Mouse (Mus musculus) midbrain, postnatal 0 days (tissue): ENCODE measurements around the gene Hsf2. TPM values are rescaled to one million over a fixed set of nuclear protein-coding genes. Genes with fewer than 3 reads are reported as not detected.
"Not testable (repeated sequence)": the region's sequence is repeated elsewhere in the genome, so short reads cannot be mapped to it uniquely, and the experiment has no call there.

Experiments
- ATAC-seq: fragments of 200-750 bp; cut with Nextera tagmentation; 2 replicates; pipeline ENCODE4 v1.8.0; 2017; ENCODE audit warnings: moderate number of reproducible peaks, mild to moderate bottlenecking, moderate TSS enrichment, moderate library complexity; ENCODE audit not compliant: low FRiP score
- DNase-seq: peaks from one replicate; pipeline ENCODE4 v3.0.0-alpha.2; 2015; ENCODE audit warnings: low spot score
- H3K27ac ChIP-seq: fragments of 300-500 bp; sonication (generic); 2 replicates; pipeline ENCODE4 v1.5.1; 2014; ENCODE audit warnings: low read depth, mild to moderate bottlenecking, low read length, mixed read lengths
- H3K27me3 ChIP-seq: fragments of 300-500 bp; sonication (generic); 2 replicates; pipeline ENCODE4 v1.6.1; 2014; ENCODE audit warnings: low read length, control low read depth, mixed read lengths; ENCODE audit not compliant: insufficient read depth
- H3K36me3 ChIP-seq: fragments of 300-500 bp; sonication (generic); 2 replicates; pipeline ENCODE4 v1.6.1; 2014; ENCODE audit warnings: low read length, control low read depth, mixed read lengths; ENCODE audit not compliant: insufficient read depth
- H3K4me1 ChIP-seq: fragments of 300-500 bp; sonication (generic); 2 replicates; pipeline ENCODE4 v1.6.1; 2014; ENCODE audit warnings: mild to moderate bottlenecking, control low read depth, antibody characterized with exemption, low read length, mixed read lengths; ENCODE audit not compliant: insufficient read depth
- H3K4me2 ChIP-seq: fragments of 300-500 bp; sonication (generic); 2 replicates; pipeline ENCODE4 v1.6.1; 2014; ENCODE audit warnings: low read depth, mild to moderate bottlenecking, low read length, mixed read lengths; ENCODE audit not compliant: poor library complexity, severe bottlenecking
- H3K4me3 ChIP-seq: fragments of 300-500 bp; sonication (generic); 2 replicates; pipeline ENCODE4 v1.5.1; 2014; ENCODE audit warnings: low read depth, mild to moderate bottlenecking, low read length, moderate library complexity
- H3K9ac ChIP-seq: fragments of 300-500 bp; sonication (generic); replicated peaks from 2 replicates; pipeline ENCODE4 v1.6.1; 2014; ENCODE audit warnings: mild to moderate bottlenecking, low read length, moderate library complexity, mixed read lengths; ENCODE audit not compliant: poor library complexity, severe bottlenecking
- H3K9me3 ChIP-seq: fragments of 300-500 bp; sonication (generic); 2 replicates; pipeline ENCODE4 v1.6.1; 2016; ENCODE audit warnings: low read length, control low read depth
- CTCF ChIP-seq: IDR thresholded peaks from 2 replicates; pipeline ENCODE4 v1.5.1; 2016; ENCODE audit warnings: antibody characterized with exemption, mild to moderate bottlenecking
- WGBS: fragments of 180-500 bp; shearing (Covaris S2); extraction: QIAGEN DNeasy Blood & Tissue Kit; methylation state at CpG from one replicate; pipeline ENCODE4 v1.1.7; 2014; 5-methylcytosine and 5-hydroxymethylcytosine counted together
- polyA plus RNA-seq: library from polyadenylated mRNA; unstranded; fragments of >200 nt; fragmentation: Nextera tagmentation; extraction: Ambion mirVana; gene quantifications from 2 replicates; pipeline ENCODE4 v1.2.1, GENCODE M21; 2015
- total RNA-seq: library from RNA; depleted of rRNA; stranded (reverse); fragments of >200 nt; gene quantifications from 2 replicates; pipeline ENCODE4 v1.2.3, GENCODE M21; 2014

Hsf2 gene
- total and polyA plus RNA-seq, 2 experiments from 2014 or later, result 39.7 to 57.9 TPM

- Histone ChIP-seq H3K9me3 (no peaks in the 10 kb centered on the region), H3K27me3 (no peaks in the 10 kb centered on the region), H3K27ac (no peak overlapping the region), H3K9ac (no peak overlapping the region), H3K4me1 (no peaks in the 10 kb centered on the region), H3K36me3 (no peaks in the 10 kb centered on the region), H3K4me3 (peak overlapping the region; percentile 15; the same call in 1 of the 2 replicates), H3K4me2 (peak overlapping the region; percentile 29)
- 3% methylated on average over 19 of the region's 19 CpGs for WGBS
- TF ChIP-seq CTCF, result peak; percentile 86
- ATAC-seq (peak; percentile 68; the same call in 1 of the 2 replicates), DNase-seq (peak; percentile 91)
These were observed 38.0 kb upstream of the Hsf2 start for GRCm38 (mm10) chr10:57448051-57448716.

- not testable (repeated sequence) for H3K27me3 ChIP-seq, H3K4me2 ChIP-seq, H3K4me3 ChIP-seq, H3K36me3 ChIP-seq, H3K9me3 ChIP-seq, H3K9ac ChIP-seq, H3K27ac ChIP-seq, H3K4me1 ChIP-seq, ATAC-seq
- peak; percentile 63 for DNase-seq
- peak; percentile 69 for TF ChIP-seq CTCF
- 25% methylated on average over 10 of the region's 10 CpGs for whole genome bisulfite sequencing
These were observed 22.9 kb upstream of the Hsf2 start for GRCm38 (mm10) chr10:57463298-57463697.

DNA sequence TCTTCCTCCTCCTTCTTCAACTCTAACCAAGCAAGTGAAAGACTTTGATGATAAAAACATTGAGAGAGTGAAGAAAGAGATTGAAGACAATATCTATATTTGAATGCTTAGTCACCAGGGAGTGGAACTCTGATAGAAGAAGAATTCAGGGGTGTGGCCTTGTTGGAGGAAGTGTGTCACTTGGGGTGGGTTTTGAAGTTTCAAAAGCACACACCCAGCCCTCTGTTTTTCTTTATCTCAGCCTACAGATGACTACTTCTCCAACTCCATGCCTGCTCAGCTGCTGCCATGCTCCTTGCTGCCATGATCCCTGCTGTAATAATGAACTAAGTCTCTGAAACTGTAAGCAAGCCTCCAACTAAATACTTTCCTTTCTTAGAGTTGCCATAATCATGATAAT is 20.4 kb upstream of the Hsf2 start:
- H3K4me1 ChIP-seq, result no peaks in the 10 kb centered on the region
- H3K27ac ChIP-seq, result no peak overlapping the region
- H3K27me3 ChIP-seq, result no peaks in the 10 kb centered on the region
- no peak for ATAC-seq
- TF ChIP-seq CTCF, result no peak
- no peak overlapping the region for H3K4me2 ChIP-seq
- H3K9ac ChIP-seq, result no peak overlapping the region
- DNase-seq, result no peak
- H3K36me3 ChIP-seq, result no peaks in the 10 kb centered on the region
- no peak overlapping the region for H3K4me3 ChIP-seq
- H3K9me3 ChIP-seq, result no peaks in the 10 kb centered on the region

DNA sequence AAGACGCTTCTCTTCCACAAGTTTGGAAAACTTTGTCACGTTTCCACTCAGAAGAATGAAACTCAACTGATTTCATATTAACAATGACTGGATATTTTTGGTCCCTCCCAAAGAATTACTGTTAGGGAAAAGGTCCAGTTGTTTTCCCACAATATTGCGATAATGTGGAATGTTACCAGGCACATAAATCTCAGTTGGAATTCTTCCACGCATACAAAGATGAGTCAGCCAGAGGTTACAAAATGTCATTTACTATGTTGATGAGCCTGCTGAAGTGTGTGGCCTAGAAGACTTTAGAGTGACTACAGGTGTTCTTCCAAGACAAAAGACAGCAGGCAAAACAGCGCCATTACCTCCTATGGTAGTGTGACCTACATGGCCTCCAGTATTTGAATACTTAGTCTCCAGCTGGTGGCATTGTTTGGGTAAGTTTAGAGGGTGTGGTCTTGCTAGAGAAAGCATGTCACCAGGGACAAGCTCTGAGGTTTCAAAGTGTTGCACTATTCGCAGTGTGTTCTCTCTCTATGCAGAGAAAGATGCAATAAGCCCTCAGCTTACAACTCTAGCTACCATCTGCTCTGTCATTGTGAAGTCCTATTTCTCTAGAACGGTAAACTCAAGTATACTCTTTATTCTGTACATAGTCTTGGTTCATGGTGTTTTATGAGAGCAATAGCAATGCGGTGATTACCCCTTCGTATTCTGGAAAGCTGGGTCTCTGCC is 8.9 kb upstream of the Hsf2 start:
- H3K9ac ChIP-seq, result no peak overlapping the region
- no peak for DNase-seq
- H3K27ac ChIP-seq, result no peak overlapping the region
- H3K27me3 ChIP-seq, result no peaks in the 10 kb centered on the region
- 77% methylated on average over 9 of the region's 9 CpGs for WGBS
- no peak overlapping the region for H3K4me2 ChIP-seq
- no peak for ATAC-seq
- no peaks in the 10 kb centered on the region for H3K4me1 ChIP-seq
- no peaks in the 10 kb centered on the region for H3K9me3 ChIP-seq
- no peaks in the 10 kb centered on the region for H3K36me3 ChIP-seq
- TF ChIP-seq CTCF, result no peak
- no peak overlapping the region for H3K4me3 ChIP-seq

DNA sequence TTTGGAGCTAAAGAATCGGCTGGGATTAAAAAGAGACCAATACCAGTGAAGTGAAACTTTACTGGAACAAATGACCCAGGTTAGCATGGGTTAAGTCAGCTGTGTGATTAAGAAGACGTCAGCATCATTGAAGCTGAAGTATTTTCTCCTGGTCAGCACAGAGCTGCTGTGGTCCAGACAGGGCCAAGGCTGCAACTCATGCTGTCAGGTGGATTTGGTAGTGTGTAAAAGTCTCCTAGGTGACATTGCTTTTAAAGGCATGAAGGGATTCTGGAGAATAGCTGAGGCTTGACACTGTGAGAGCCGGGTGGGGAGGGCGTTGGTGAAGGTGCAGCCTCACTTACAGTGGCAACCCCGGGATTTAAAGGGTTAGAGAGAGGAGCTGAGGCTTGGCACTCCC is 4.5 kb upstream of the Hsf2 start:
- H3K27ac ChIP-seq, result no peak overlapping the region
- H3K9me3 ChIP-seq, result no peaks in the 10 kb centered on the region
- no peak overlapping the region for H3K4me2 ChIP-seq
- DNase-seq, result no peak
- no peaks in the 10 kb centered on the region for H3K4me1 ChIP-seq
- H3K4me3 ChIP-seq, result no peak overlapping the region
- 24% methylated on average over 5 of the region's 5 CpGs for WGBS
- no peaks in the 10 kb centered on the region for H3K27me3 ChIP-seq
- no peak overlapping the region for H3K9ac ChIP-seq
- no peaks in the 10 kb centered on the region for H3K36me3 ChIP-seq
- no peak for ATAC-seq
- TF ChIP-seq CTCF, result no peak

- TF ChIP-seq CTCF, result no peak
- ATAC-seq (no peak), DNase-seq (no peak)
- no peaks in the 10 kb centered on the region for H3K36me3 ChIP-seq
- no peaks in the 10 kb centered on the region for H3K27me3 ChIP-seq
- 81% methylated on average over 3 of the region's 3 CpGs for WGBS
- no peak overlapping the region for H3K27ac ChIP-seq
- H3K4me2 ChIP-seq, result no peak overlapping the region
- no peak overlapping the region for H3K4me3 ChIP-seq
- H3K9me3 ChIP-seq, result no peaks in the 10 kb centered on the region
- H3K9ac ChIP-seq, result no peak overlapping the region
- no peaks in the 10 kb centered on the region for H3K4me1 ChIP-seq
These were observed 1.4 kb upstream of the Hsf2 start for GRCm38 (mm10) chr10:57484741-57485140.
